Mouse (Mus musculus) CH12.LX (cell line): Measurements from ENCODE around the gene Tpo.

ENCODE experiments used
- CTCF ChIP-seq, 2 experiments: IDR thresholded peaks in 1 of 2; conservative IDR thresholded peaks in 1 of 2; 2 replicates each; pipeline ENCODE4 v1.5.1; 2011 to 2012; ENCODE audit warnings: low read depth in 2 of 2, low read length in 2 of 2, improper control_type of control experiment in 1 of 2, inconsistent platforms in 1 of 2, mild to moderate bottlenecking in 1 of 2, moderate library complexity in 1 of 2
- POLR2A ChIP-seq: IDR thresholded peaks from 2 replicates; pipeline ENCODE4 v1.6.1; 2011; ENCODE audit warnings: low read depth, mild to moderate bottlenecking, improper control_type of control experiment, low read length

DNA sequence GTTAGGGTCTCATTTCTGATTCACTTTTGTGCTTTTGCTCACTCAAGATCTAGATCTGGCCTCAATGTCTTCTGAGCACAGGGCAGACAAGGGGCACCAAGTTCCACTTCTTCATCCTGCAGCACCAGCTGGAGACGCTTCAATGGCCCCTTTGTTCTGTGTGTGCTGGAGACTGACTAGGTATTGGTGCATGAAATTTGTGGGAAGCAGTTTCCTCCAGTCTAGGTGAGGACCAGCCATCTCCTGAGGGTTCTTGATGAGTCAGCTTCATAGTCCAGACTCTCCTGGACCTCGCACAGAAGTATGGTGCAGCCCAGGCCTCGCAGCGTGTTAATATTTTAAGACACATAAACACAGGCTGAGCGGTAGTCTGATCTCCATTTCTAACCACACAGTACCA lies 97.7 kb downstream of the Tpo start:
- TF ChIP-seq POLR2A (no peak), CTCF (conservative IDR thresholded peaks at IDR 0.05 in 1 of 2, IDR thresholded peaks at IDR 0.05 in 1 of 2; ENCODE audit: low read depth in 2 of 2, low read length in 2 of 2) (no peak)
